Mouse (Mus musculus): ENCODE results near the gene Phlda3. TPM values are rescaled to one million over a fixed set of nuclear protein-coding genes. Genes with fewer than 3 reads are reported as not detected.

Phlda3 gene
- polyA plus RNA-seq, 1 experiment from 2014 or later, result 22.6 TPM

DNA sequence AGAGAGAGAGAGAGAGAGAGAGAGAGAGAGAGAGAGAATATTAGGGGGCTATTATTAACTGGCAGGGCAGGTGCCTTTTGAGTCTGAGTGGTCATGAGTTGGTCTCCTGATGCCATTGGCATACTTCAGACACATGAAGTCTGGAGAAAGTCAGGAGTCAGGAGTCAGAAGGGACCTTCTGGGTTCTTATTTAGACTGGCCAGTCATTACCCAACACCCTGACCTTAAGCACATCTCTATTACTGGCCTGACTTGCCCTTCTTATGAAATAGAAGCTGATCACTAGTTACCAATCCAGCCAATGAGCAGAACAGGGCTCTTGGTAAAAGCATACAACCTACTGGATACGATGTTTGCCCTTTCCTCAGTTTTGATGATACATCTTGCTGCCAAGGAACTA is 11.1 kb downstream of the Phlda3 start:
- Histone ChIP-seq H3K27ac (ENCODE audit: low read depth, low read length) (no peak overlapping the region), H3K27me3 (ENCODE audit: control insufficient read depth, insufficient read depth, low read length) (no peaks in the 10 kb centered on the region), H3K36me3 (ENCODE audit: control insufficient read depth, insufficient read depth, low read length) (no peaks in the 10 kb centered on the region), H3K4me3 (ENCODE audit: low read depth, low read length) (no peak overlapping the region), H3K9ac (ENCODE audit: low read length) (no peak overlapping the region), H3K4me1 (ENCODE audit: control insufficient read depth, insufficient read depth, low read length) (peaks cover 8% of the 10 kb centered on the region), H3K9me3 (ENCODE audit: control insufficient read depth, low read length) (no peaks in the 10 kb centered on the region), H3K4me2 (ENCODE audit: low read depth) (no peak overlapping the region)
- DNase-seq (ENCODE audit: low spot score) (no peak), ATAC-seq (ENCODE audit: insufficient read depth, low FRiP score, low TSS enrichment) (no peak)
- WGBS, result 97% methylated on average over 1 of the region's 1 CpGs

DNA sequence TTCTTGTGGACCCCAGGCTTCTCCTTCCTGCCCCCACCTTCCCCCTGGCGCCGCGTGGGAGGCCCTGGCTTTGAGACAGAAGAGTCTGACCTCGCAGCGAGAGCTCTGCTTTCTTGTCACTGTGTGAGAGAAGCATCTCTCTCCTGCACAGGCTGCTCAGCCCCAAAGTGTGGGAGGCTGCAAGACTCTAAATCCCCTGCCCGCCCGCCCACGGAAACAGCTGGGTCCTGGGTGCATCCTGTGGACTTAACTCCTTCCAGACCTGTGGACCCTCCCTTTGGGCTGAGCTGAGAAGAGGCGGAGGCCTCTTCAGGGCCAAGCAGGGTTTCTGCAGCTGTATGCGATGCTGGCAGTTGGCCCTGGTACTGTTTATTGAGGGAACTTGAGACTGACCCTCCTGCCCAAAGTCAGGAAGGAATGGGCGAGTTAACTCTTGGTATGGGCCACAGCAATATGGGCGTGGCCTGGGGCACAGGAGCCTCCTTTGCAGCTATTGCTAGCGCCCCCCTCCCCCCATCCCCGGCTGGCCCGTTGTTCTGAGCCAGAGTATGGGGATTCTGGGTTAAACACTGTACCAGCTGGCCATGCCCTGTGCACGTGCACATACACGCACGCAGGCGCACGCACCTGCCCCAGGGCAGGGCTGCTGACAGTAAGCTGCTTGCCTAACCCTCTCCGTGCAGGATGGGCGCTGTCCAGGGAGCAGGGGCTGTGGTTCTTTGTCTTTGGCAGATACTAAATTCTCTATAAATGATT is 13.0 kb downstream of the Phlda3 start, which contains the start of gene Tnni1:
Gene Tnni1, plus strand, starts transcription at position 655 of the 756 bp plus-strand sequence.
- no peaks in the 10 kb centered on the region for H3K27me3 ChIP-seq (ENCODE audit: control insufficient read depth, insufficient read depth, low read length)
- H3K36me3 ChIP-seq (ENCODE audit: control insufficient read depth, insufficient read depth, low read length), result no peaks in the 10 kb centered on the region
- H3K4me1 ChIP-seq (ENCODE audit: control insufficient read depth, insufficient read depth, low read length), result peaks cover 8% of the 10 kb centered on the region
- DNase-seq (ENCODE audit: low spot score), result peak; percentile 34
- no peak within 1 kb of the TSS for H3K4me2 ChIP-seq (ENCODE audit: low read depth)
- no peak within 1 kb of the TSS for H3K4me3 ChIP-seq (ENCODE audit: low read depth, low read length)
- H3K9ac ChIP-seq (ENCODE audit: low read length), result no peak within 1 kb of the TSS; the same call in 1 of the 2 replicates
- H3K9me3 ChIP-seq (ENCODE audit: control insufficient read depth, low read length), result no peaks in the 10 kb centered on the region
- 0 out of 2 replicates have a peak within 1 kb of the TSS, but pooled peaks have one; percentile 42 for H3K27ac ChIP-seq (ENCODE audit: low read depth, low read length)
- ATAC-seq (ENCODE audit: insufficient read depth, low FRiP score, low TSS enrichment), result 0 out of 2 replicates have a peak, but pooled peaks have one; percentile 16
- 27% methylated on average over 22 of the region's 22 CpGs for WGBS

DNA sequence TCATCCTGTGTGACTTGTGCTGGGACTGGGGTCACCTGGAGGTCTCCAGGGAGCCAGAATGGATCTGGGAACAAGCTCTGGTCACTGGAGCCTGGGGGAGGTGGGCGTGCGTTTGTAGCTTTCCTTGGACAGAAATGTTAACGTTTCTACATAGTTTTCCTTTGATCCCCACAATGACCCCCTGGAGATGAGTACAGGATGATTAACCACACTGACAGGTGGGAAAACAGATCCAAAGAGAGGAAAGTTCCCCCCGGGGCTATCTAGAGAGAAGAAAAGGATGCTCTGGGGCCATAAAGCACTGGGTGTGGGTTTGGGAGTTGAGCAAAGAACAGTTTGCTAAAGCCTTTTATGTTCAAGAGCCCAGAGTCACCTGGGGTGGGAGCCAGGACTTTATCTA is 14.7 kb downstream of the Phlda3 start:
- ATAC-seq (ENCODE audit: insufficient read depth, low FRiP score, low TSS enrichment) (no peak), DNase-seq (ENCODE audit: low spot score) (no peak)
- Histone ChIP-seq H3K27me3 (ENCODE audit: control insufficient read depth, insufficient read depth, low read length) (no peaks in the 10 kb centered on the region), H3K4me2 (ENCODE audit: low read depth) (no peak overlapping the region), H3K9me3 (ENCODE audit: control insufficient read depth, low read length) (no peaks in the 10 kb centered on the region), H3K9ac (ENCODE audit: low read length) (no peak overlapping the region), H3K36me3 (ENCODE audit: control insufficient read depth, insufficient read depth, low read length) (no peaks in the 10 kb centered on the region), H3K4me3 (ENCODE audit: low read depth, low read length) (no peak overlapping the region), H3K4me1 (ENCODE audit: control insufficient read depth, insufficient read depth, low read length) (peaks cover 8% of the 10 kb centered on the region), H3K27ac (ENCODE audit: low read depth, low read length) (no peak overlapping the region)
- 7% methylated on average over 4 of the region's 4 CpGs for whole genome bisulfite sequencing

DNA sequence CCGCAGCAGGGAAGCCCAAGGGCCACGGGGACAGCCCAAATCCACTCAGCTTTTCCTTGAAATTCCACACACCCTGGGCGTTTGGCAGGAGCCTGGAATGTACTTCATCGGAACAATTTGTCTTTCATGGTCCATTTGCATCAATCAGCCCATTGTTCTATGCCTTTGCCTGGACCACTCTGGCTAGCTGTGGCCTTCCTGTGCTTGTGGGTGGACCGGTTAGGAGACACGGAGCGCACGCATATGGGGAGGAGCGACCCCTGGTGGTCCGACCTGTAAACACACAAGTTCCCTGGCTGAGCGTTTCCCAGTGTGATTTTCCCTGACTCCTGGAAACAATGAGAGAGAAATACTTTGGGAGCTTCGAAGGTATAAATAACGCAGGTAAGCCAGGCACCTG is 15.3 kb downstream of the Phlda3 start:
- no peaks in the 10 kb centered on the region for H3K9me3 ChIP-seq (ENCODE audit: control insufficient read depth, low read length)
- 11% methylated on average over 13 of the region's 13 CpGs for WGBS

DNA sequence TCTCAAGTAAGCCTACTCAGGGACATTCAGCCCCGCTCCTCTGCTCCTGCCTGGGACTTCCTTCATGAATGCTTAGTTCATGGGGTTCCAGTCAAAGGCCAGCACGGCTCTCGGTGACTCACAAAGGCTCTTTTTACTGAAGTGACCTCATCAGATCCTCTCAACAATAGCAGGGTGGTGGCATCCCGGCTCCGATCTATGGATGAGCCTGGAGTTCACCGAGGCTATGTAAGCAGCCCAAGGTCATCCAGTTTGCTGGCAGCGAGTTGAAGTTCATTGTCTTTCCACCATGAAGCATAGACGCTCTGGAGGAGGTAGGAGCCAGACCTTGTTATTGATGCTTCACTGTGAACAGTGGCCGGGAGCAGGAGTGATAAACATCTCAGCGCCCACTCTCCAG is 16.9 kb downstream of the Phlda3 start:
- no peak for ATAC-seq (ENCODE audit: insufficient read depth, low FRiP score, low TSS enrichment)
- H3K4me2 ChIP-seq (ENCODE audit: low read depth), result no peak overlapping the region
- WGBS, result 37% methylated on average over 10 of the region's 10 CpGs
- DNase-seq (ENCODE audit: low spot score), result no peak
- no peaks in the 10 kb centered on the region for H3K9me3 ChIP-seq (ENCODE audit: control insufficient read depth, low read length)
- peaks cover 8% of the 10 kb centered on the region for H3K4me1 ChIP-seq (ENCODE audit: control insufficient read depth, insufficient read depth, low read length)
- H3K27ac ChIP-seq (ENCODE audit: low read depth, low read length), result no peak overlapping the region
- no peak overlapping the region for H3K9ac ChIP-seq (ENCODE audit: low read length)
- H3K4me3 ChIP-seq (ENCODE audit: low read depth, low read length), result no peak overlapping the region
- H3K36me3 ChIP-seq (ENCODE audit: control insufficient read depth, insufficient read depth, low read length), result no peaks in the 10 kb centered on the region
- no peaks in the 10 kb centered on the region for H3K27me3 ChIP-seq (ENCODE audit: control insufficient read depth, insufficient read depth, low read length)

More for the DNA sequence above, 15.3 kb downstream of the Phlda3 start:
- Histone ChIP-seq H3K4me3 (ENCODE audit: low read depth, low read length) (no peak overlapping the region), H3K27me3 (ENCODE audit: control insufficient read depth, insufficient read depth, low read length) (no peaks in the 10 kb centered on the region), H3K4me1 (ENCODE audit: control insufficient read depth, insufficient read depth, low read length) (peaks cover 8% of the 10 kb centered on the region), H3K27ac (ENCODE audit: low read depth, low read length) (no peak overlapping the region), H3K4me2 (ENCODE audit: low read depth) (no peak overlapping the region), H3K36me3 (ENCODE audit: control insufficient read depth, insufficient read depth, low read length) (no peaks in the 10 kb centered on the region), H3K9ac (ENCODE audit: low read length) (no peak overlapping the region)
- DNase-seq (ENCODE audit: low spot score) (peak; percentile 87), ATAC-seq (ENCODE audit: insufficient read depth, low FRiP score, low TSS enrichment) (peak; percentile 69; the same call in 1 of the 2 replicates)

DNA sequence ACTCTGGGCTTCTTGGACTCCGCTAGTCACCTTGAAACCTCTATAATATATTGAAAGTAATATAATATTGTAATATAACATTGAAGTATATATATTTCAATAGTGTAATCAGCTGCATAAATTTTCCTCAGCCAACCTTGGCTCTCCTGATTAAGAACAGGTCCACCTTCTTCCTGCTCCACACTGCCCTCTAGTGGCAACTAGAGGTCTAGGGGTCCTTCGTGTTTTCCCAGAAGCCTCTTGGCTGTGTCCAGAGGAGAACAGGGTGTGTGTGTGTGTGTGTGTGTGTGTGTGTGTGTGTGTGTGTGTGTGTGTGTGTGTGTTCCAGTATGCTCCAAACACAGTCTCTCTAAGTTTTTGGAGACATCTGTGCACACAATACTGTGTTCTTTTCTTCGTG is 21.9 kb downstream of the Phlda3 start:
- Histone ChIP-seq H3K4me1 (ENCODE audit: control insufficient read depth, insufficient read depth, low read length) (no peaks in the 10 kb centered on the region), H3K4me2 (ENCODE audit: low read depth) (no peak overlapping the region), H3K9me3 (ENCODE audit: control insufficient read depth, low read length) (no peaks in the 10 kb centered on the region), H3K27me3 (ENCODE audit: control insufficient read depth, insufficient read depth, low read length) (no peaks in the 10 kb centered on the region), H3K4me3 (ENCODE audit: low read depth, low read length) (no peak overlapping the region), H3K36me3 (ENCODE audit: control insufficient read depth, insufficient read depth, low read length) (no peaks in the 10 kb centered on the region), H3K9ac (ENCODE audit: low read length) (no peak overlapping the region), H3K27ac (ENCODE audit: low read depth, low read length) (no peak overlapping the region)
- DNase-seq (ENCODE audit: low spot score) (peak; percentile 70), ATAC-seq (ENCODE audit: insufficient read depth, low FRiP score, low TSS enrichment) (no peak)
- WGBS, result 53% methylated on average over 3 of the region's 3 CpGs

DNA sequence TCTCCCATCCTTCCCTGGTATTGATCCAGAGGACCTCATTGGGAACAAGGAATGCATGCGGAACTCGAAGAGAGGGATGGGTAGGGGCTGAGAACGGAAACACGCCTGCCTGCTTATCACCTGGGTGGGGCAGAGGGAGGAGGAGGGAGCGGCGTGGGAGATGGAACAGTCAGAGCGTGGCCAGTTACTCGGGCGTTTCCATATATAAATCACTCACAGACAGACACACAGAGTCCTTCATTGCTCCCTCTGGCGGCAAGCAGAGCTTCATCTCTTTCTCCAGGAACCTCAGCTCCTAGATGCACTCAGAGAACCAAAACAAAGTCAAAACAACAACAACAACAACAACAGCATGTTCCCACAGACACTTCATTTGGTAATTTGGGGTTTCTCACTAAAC is 22.8 kb downstream of the Phlda3 start:
- Histone ChIP-seq H3K9me3 (ENCODE audit: control insufficient read depth, low read length) (no peaks in the 10 kb centered on the region), H3K4me3 (ENCODE audit: low read depth, low read length) (no peak overlapping the region), H3K9ac (ENCODE audit: low read length) (no peak overlapping the region), H3K4me2 (ENCODE audit: low read depth) (no peak overlapping the region), H3K27ac (ENCODE audit: low read depth, low read length) (no peak overlapping the region), H3K4me1 (ENCODE audit: control insufficient read depth, insufficient read depth, low read length) (0 out of 2 replicates have a peak, but pooled peaks cover 2% of the 10 kb centered on the region), H3K36me3 (ENCODE audit: control insufficient read depth, insufficient read depth, low read length) (no peaks in the 10 kb centered on the region), H3K27me3 (ENCODE audit: control insufficient read depth, insufficient read depth, low read length) (no peaks in the 10 kb centered on the region)
- ATAC-seq (ENCODE audit: insufficient read depth, low FRiP score, low TSS enrichment) (no peak), DNase-seq (ENCODE audit: low spot score) (no peak)
- WGBS, result 28% methylated on average over 10 of the region's 10 CpGs

DNA sequence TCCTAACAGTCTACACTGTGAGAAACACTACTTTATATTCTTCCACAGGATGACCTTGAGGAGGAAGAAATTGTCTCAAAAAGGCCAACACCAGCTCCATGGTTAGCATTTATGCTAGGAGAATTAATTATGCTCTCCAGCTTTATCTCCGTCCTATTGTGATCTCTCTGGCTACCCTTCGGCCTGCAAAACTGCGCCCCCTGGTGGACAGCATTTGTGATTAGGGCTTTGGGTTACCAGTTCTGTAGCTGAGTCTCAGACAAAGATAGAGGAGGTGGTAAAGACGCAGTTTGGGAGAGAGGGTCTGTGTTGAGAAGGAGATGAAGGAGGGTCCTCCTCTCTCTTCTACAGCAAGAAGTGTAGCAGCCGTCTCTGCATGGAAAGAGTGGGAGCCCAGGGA is 23.9 kb downstream of the Phlda3 start:
- Histone ChIP-seq H3K27ac (ENCODE audit: low read depth, low read length) (no peak overlapping the region), H3K4me1 (ENCODE audit: control insufficient read depth, insufficient read depth, low read length) (0 out of 2 replicates have a peak, but pooled peaks cover 2% of the 10 kb centered on the region), H3K4me2 (ENCODE audit: low read depth) (no peak overlapping the region), H3K9ac (ENCODE audit: low read length) (no peak overlapping the region), H3K4me3 (ENCODE audit: low read depth, low read length) (no peak overlapping the region), H3K36me3 (ENCODE audit: control insufficient read depth, insufficient read depth, low read length) (no peaks in the 10 kb centered on the region), H3K27me3 (ENCODE audit: control insufficient read depth, insufficient read depth, low read length) (no peaks in the 10 kb centered on the region), H3K9me3 (ENCODE audit: control insufficient read depth, low read length) (no peaks in the 10 kb centered on the region)
- 12% methylated on average over 5 of the region's 5 CpGs for WGBS
- DNase-seq (ENCODE audit: low spot score) (peak; percentile 82), ATAC-seq (ENCODE audit: insufficient read depth, low FRiP score, low TSS enrichment) (peak; percentile 27; the same call in 1 of the 2 replicates)

All from neural tube, embryonic 11.5 days (tissue).